Mouse (Mus musculus) kidney, embryonic 14.5 days (tissue): ENCODE data around the gene Lrrc26. TPM values are rescaled to one million over a fixed set of nuclear protein-coding genes. Genes with fewer than 3 reads are reported as not detected.

Experiments used
- ATAC-seq: fragments of 200-750 bp; cut with Nextera tagmentation; 2 replicates; pipeline ENCODE4 v1.8.0; 2017; ENCODE audit warnings: moderate number of reproducible peaks, mild to moderate bottlenecking, moderate TSS enrichment, moderate library complexity; ENCODE audit not compliant: low FRiP score, low TSS enrichment
- H3K27ac ChIP-seq: fragments of 300-500 bp; sonication (generic); 2 replicates; pipeline ENCODE4 v1.5.1; 2014; ENCODE audit warnings: low read depth, mild to moderate bottlenecking, low read length, moderate library complexity, mixed read lengths
- H3K27me3 ChIP-seq: fragments of 300-500 bp; sonication (generic); 2 replicates; pipeline ENCODE4 v1.6.1; 2014; ENCODE audit warnings: mild to moderate bottlenecking, low read length; ENCODE audit not compliant: control insufficient read depth, insufficient read depth
- H3K36me3 ChIP-seq: fragments of 300-500 bp; sonication (generic); 2 replicates; pipeline ENCODE4 v1.6.1; 2014; ENCODE audit warnings: low read length, mixed read lengths; ENCODE audit not compliant: control insufficient read depth, insufficient read depth
- H3K4me1 ChIP-seq: fragments of 300-500 bp; sonication (generic); 2 replicates; pipeline ENCODE4 v1.6.1; 2014; ENCODE audit warnings: low read length, mixed read lengths; ENCODE audit not compliant: control insufficient read depth, insufficient read depth
- H3K4me2 ChIP-seq: fragments of 300-500 bp; sonication (generic); replicated peaks from 2 replicates; pipeline ENCODE4 v1.6.1; 2014; ENCODE audit warnings: low read depth, mild to moderate bottlenecking, low read length
- H3K4me3 ChIP-seq: fragments of 300-500 bp; sonication (generic); 2 replicates; pipeline ENCODE4 v1.5.1; 2014; ENCODE audit warnings: mild to moderate bottlenecking, low read length
- H3K9ac ChIP-seq: fragments of 300-500 bp; sonication (generic); 2 replicates; pipeline ENCODE4 v1.6.1; 2014; ENCODE audit warnings: low read depth, mild to moderate bottlenecking, low read length, moderate library complexity
- H3K9me3 ChIP-seq: fragments of 300-500 bp; sonication (generic); 2 replicates; pipeline ENCODE4 v1.6.1; 2016; ENCODE audit warnings: low read length; ENCODE audit not compliant: control insufficient read depth
- WGBS: fragments of 180-500 bp; shearing (Covaris S2); extraction: QIAGEN DNeasy Blood & Tissue Kit; methylation state at CpG from one replicate; pipeline ENCODE4 v1.1.7; 2014; 5-methylcytosine and 5-hydroxymethylcytosine counted together
- polyA plus RNA-seq: library from polyadenylated mRNA; unstranded; fragments of >200 nt; fragmentation: Nextera tagmentation; extraction: Ambion mirVana; gene quantifications from 2 replicates; pipeline ENCODE4 v1.2.1, GENCODE M21; 2014

The Lrrc26 gene
- polyA plus RNA-seq, 1 experiment from 2014 or later: not detected

DNA sequence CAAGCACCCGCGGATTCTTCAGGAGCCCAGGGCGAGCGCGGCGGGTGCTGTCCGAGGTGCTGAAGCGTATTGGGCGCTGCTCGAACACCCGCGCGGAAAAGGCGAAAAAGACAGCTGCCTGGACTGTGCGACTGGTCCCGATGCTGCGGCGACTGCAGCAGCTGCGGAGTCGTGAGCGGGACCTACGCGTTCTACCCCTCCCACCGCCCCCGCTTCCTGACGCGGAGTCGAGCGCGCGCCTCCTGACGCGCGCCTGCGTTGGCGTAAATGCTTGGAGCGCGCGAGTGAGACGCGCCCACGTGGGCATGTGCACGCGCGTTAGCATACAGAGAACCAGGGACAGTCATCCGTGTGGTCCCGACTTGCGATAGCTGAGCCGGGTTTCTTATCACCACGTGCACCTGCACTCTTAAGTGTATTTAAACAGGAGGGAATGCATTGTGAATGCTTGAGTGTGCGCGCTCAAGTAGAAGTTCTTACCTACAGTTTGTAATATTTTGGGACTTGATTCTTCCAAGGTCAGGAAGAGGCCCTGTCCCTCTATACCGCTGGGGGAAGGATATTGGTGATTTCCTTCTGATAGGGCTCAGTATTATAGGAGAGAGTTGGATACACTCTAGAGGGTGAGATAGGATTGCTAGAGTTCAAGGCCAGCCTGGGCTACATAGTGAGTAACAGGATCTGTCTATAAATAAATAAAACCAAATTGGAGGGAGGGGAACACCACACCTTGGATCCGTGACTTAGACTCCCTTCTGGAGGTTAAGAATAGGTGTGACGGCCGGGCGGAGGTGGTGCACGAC is 29.5 kb downstream of the Lrrc26 start, which contains the start of gene Grin1:
Gene Grin1, minus strand, starts transcription at position 217 of the 803 bp plus-strand sequence.
- peak within 1 kb of the TSS; percentile 46 for H3K4me2 ChIP-seq
- peaks cover 43% of the 10 kb centered on the region for H3K27me3 ChIP-seq
- no peak within 1 kb of the TSS for H3K9ac ChIP-seq
- WGBS: 9% methylated on average over 58 of the region's 58 CpGs
- H3K27ac ChIP-seq: no peak within 1 kb of the TSS
- peak within 1 kb of the TSS; percentile 32 for H3K4me3 ChIP-seq
- H3K4me1 ChIP-seq: peaks cover 3% of the 10 kb centered on the region; the same call in 1 of the 2 replicates
- H3K9me3 ChIP-seq: no peaks in the 10 kb centered on the region
- H3K36me3 ChIP-seq: no peaks in the 10 kb centered on the region
- peak; percentile 72 for ATAC-seq

DNA sequence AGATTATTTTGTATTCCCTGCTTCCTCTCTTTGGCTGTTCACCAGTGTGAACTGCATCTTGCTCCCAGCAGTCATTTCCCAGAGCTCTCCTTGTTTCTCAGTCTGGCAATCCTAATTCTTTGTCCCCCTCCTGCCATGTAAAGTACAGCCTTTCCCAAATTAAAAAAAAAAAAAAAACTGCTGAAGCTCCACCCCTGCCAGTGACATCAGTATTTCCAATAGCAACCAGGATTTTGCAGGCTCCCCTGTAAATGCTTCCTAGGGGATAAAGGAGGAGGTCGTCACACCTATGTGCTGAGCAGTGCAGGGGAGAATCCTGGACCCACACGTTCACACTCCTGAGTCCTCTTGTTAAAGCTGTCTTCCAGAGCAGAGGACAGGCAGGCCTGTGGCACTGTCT is 30.4 kb downstream of the Lrrc26 start:
- no peaks in the 10 kb centered on the region for H3K36me3 ChIP-seq
- 31% methylated on average over 2 of the region's 2 CpGs for WGBS
- no peak overlapping the region for H3K4me3 ChIP-seq

DNA sequence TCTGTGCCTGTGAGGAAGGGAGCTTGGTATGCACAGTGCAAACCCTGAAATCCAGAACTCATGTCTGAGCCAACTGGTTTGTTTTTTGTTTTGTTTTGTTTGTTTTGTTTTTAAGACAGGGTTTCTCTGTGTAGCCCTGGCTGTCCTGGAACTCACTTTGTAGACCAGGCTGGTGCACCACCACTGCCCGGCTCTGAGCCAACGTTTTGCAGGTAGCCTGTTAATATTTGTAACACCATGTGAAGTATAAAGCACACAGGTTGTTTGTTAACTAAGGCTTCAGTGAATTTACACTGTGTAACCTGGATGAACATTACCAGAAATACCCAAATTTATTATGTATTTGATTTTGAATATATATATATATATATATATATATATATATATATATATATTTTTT is 36.3 kb downstream of the Lrrc26 start:
- 74% methylated on average over 2 of the region's 2 CpGs for WGBS
- no peak overlapping the region for H3K9ac ChIP-seq
- no peaks in the 10 kb centered on the region for H3K9me3 ChIP-seq
- no peak overlapping the region for H3K4me2 ChIP-seq
- H3K36me3 ChIP-seq: no peaks in the 10 kb centered on the region
- no peak for ATAC-seq
- H3K4me1 ChIP-seq: no peaks in the 10 kb centered on the region
- no peak overlapping the region for H3K4me3 ChIP-seq
- H3K27ac ChIP-seq: no peak overlapping the region
- peaks cover 5% of the 10 kb centered on the region for H3K27me3 ChIP-seq

More for the DNA sequence above, 30.4 kb downstream of the Lrrc26 start:
- Histone ChIP-seq H3K4me1 (peaks cover 3% of the 10 kb centered on the region; the same call in 1 of the 2 replicates), H3K27ac (no peak overlapping the region), H3K9ac (no peak overlapping the region), H3K27me3 (peaks cover 39% of the 10 kb centered on the region), H3K4me2 (no peak overlapping the region), H3K9me3 (no peaks in the 10 kb centered on the region)
- no peak for ATAC-seq

DNA sequence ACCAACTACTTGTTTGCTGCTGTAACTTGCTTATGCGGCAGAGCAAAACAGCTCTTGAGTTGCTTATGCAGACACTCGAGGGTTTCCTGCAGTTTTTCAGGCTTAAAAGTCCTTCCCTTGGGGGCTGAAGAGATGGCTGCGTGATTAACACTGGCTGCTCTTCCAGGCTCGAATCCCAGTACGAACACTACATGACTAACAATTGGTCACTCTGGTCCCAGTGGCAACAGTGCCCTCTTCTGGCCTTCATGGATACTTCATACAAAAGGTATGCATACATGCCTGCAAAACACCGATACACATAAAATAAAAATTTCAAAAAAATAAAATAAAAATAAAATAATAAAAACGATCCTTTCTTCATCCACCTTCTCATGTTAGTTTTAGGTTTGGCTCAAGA is 38.7 kb downstream of the Lrrc26 start:
- no peak for ATAC-seq
- Histone ChIP-seq H3K27ac (no peak overlapping the region), H3K9me3 (no peaks in the 10 kb centered on the region), H3K9ac (no peak overlapping the region), H3K27me3 (no peaks in the 10 kb centered on the region), H3K4me1 (peaks cover 9% of the 10 kb centered on the region), H3K4me2 (no peak overlapping the region), H3K36me3 (no peaks in the 10 kb centered on the region), H3K4me3 (no peak overlapping the region)
- 42% methylated on average over 7 of the region's 7 CpGs for WGBS

DNA sequence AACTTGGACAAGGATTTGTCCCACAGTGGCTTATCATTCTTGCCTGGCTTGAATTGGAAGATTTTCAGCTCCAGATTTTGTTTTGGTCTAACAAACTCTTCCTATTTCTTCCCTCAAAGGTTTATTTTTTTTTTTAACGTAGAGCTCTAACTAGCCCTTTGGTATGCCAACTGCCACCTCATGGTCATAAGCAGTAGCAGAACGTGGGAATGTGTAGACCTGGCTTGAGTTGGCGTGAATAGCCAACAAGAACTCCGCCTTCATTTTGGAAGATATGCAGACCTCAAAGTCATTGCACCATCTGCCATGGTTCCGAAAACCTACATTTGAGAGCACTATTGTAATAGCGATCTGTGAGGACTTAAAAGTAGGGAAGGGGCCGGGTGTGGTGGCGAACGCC is 41.8 kb downstream of the Lrrc26 start:
- Histone ChIP-seq H3K27me3 (no peaks in the 10 kb centered on the region), H3K36me3 (peaks cover 26% of the 10 kb centered on the region), H3K27ac (no peak overlapping the region; the same call in 1 of the 2 replicates), H3K4me2 (peak overlapping the region; percentile 60), H3K4me3 (peak overlapping the region; percentile 95), H3K9ac (peak overlapping the region; percentile 95), H3K9me3 (no peaks in the 10 kb centered on the region), H3K4me1 (peaks cover 10% of the 10 kb centered on the region)
- 63% methylated on average over 9 of the region's 9 CpGs for WGBS
- ATAC-seq: no peak

DNA sequence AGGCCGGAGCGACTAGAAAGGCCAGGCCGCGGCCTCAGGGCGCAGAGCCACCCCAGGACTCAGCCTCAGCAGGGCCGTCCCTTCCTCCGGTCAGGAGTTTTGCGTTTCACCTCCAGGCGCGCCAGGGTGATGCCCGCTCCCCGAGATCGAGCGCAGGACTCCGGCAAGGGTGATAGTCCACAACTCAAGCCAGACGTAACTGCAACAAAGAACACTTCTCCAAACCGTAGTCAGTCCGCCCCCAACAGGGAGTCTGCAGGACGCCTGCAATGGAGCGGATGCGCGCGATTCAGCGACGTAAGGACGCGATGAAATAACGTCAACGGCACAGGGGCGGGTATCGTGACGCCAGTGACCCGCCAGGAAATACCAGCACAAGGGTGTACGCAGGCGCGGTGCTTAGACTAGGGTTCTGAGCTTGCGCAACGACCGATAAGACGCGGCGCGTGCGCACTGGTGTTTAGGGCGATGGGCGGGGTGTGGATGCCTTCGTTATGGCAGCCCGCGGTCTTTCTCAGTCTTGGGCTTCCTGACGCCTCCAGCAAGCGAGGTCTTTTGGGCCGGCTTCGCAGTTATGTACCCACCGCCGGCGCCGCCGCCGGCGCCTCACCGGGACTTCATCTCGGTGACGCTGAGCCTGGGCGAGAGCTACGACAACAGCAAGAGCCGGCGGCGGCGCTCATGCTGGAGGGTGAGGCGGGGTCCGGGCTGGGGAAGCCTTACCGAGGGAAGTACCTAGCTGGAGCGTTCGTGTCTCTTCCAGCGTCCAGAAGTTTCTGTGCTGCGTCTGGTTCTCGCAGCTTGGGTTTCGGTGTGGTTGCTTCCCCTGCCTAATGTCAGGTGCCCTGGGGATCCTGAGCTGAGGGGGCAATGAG is 42.8 kb downstream of the Lrrc26 start, which contains the start of gene Man1b1:
Gene Man1b1, plus strand, starts transcription at position 53 of the 875 bp plus-strand sequence.
- no peaks in the 10 kb centered on the region for H3K27me3 ChIP-seq
- peak within 1 kb of the TSS; percentile 95 for H3K9ac ChIP-seq
- H3K4me1 ChIP-seq: peaks cover 10% of the 10 kb centered on the region
- no peaks in the 10 kb centered on the region for H3K9me3 ChIP-seq
- under 1% methylated on average over 78 of the region's 78 CpGs for WGBS
- H3K4me2 ChIP-seq: peak within 1 kb of the TSS; percentile 80
- ATAC-seq: peak; percentile 99
- peak within 1 kb of the TSS; percentile 95 for H3K4me3 ChIP-seq
- peak within 1 kb of the TSS; percentile 82 for H3K27ac ChIP-seq
- H3K36me3 ChIP-seq: peaks cover 36% of the 10 kb centered on the region

DNA sequence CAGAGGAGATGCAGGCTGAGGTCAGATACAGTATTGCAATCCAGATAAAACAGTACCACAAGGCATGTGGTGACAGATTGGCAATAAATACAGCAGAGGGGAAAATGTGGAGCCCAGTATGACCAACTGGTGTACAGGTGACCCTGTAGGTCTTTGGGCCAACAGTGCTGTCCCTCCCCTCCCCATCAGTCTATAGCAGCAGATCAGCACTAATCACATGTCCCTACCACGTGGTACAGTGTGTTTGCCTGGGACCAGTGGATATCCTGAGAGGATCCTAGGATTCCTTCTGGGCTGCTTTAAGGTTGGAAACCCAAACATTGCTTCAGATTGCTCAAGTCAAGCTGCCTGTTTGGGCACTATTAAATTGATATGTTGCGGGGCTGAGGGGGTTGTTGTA is 43.9 kb downstream of the Lrrc26 start:
- Histone ChIP-seq H3K9ac (peak overlapping the region; percentile 95; the same call in 1 of the 2 replicates), H3K4me2 (peak overlapping the region; percentile 80), H3K4me3 (peak overlapping the region; percentile 95), H3K4me1 (peaks cover 10% of the 10 kb centered on the region), H3K9me3 (no peaks in the 10 kb centered on the region), H3K36me3 (peaks cover 47% of the 10 kb centered on the region), H3K27ac (no peak overlapping the region), H3K27me3 (no peaks in the 10 kb centered on the region)
- 84% methylated on average over 2 of the region's 2 CpGs for WGBS
- ATAC-seq: no peak

DNA sequence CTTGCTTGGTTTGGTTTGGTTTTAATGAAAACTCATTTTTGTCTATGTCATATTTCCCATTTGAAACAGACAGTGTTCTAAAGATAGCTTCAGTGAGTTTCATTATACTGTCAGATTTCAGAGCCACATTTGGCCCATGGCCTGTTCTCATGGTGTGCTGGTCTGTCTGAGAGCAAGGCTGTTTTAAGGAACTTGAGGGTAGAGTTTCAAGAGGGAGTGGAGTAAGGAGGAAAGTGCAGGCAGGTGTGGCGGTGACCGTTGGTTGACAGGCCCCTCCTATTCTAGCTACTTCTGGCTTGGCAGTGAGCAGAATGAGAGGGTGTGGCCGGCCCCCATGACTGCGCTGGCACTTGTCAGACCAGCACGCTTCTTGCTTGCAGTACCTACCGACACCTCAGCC is 48.6 kb downstream of the Lrrc26 start:
- WGBS: 93% methylated on average over 6 of the region's 6 CpGs

More for the DNA sequence above, 48.6 kb downstream of the Lrrc26 start:
- no peak overlapping the region for H3K4me3 ChIP-seq
- H3K4me1 ChIP-seq: peaks cover 2% of the 10 kb centered on the region
- peaks cover 81% of the 10 kb centered on the region for H3K36me3 ChIP-seq
- no peak overlapping the region for H3K27ac ChIP-seq
- ATAC-seq: no peak
- H3K9me3 ChIP-seq: no peaks in the 10 kb centered on the region
- no peaks in the 10 kb centered on the region for H3K27me3 ChIP-seq
- no peak overlapping the region for H3K9ac ChIP-seq
- no peak overlapping the region for H3K4me2 ChIP-seq
